ENCODE assay signal across 8 mouse cellular contexts in the genomic region with DNA sequence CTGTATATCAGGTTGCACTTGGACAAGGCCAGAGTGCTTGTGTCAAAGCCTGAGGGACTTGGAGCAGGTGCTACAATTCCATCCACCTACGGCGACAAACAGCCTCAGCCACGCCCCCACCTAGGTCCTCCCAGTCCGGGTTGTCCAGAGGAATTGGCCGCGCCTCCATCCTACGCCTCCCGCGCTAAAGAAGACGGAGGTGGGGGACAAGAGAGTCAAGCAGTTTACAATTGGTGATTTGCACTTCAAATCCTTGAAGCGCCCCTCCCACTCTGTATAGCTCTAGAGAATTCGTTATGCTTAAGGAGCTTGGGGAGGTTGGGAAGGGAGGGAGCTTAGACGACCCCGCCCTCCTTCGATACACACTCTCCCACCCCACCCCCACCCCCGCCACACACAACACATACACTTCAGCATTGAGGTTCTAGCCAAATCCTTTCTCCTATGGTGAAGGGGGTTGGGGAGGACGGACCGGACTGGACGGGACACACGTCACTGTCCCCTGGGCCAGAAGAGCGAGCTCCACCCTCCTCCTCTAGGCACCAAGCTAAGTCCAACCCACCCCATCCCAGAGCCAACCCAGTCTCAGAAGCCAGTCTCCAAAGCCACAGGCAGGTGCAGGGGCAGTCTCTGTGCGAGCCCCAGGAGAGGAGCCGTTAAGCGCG. TPM values are rescaled to one million over a fixed set of nuclear protein-coding genes. Genes with fewer than 3 reads are reported as not detected.
DNase-seq lines count a peak whose midpoint lies in the region; ATAC-seq lines count a peak whose summit lies in the region.

TSS of gene Cldn3 (plus strand) at position 582 of the 665 bp plus-strand sequence.

- no peak within 1 kb of the TSS for H3K27ac ChIP-seq in forebrain, embryonic 13.5 days
- peak within 1 kb of the TSS; percentile 90 for H3K27ac ChIP-seq in intestine, embryonic 15.5 days
- H3K27ac ChIP-seq in liver, embryonic 16.5 days (ENCODE audit: low read length), result no peak within 1 kb of the TSS
- no peak within 1 kb of the TSS for H3K27ac ChIP-seq in neural tube, embryonic 14.5 days (ENCODE audit: low read depth, low read length)

- intact Hi-C loops in heart, postnatal 25 days (cut with DNase I), result no loop called here

- H3K4me3 ChIP-seq in forebrain, embryonic 13.5 days, result peak within 1 kb of the TSS; percentile 32
- peak within 1 kb of the TSS; percentile 46 for H3K4me3 ChIP-seq in intestine, embryonic 15.5 days (replicated peaks)
- peak within 1 kb of the TSS; percentile 35 for H3K4me3 ChIP-seq in liver, embryonic 16.5 days (ENCODE audit: low read depth, low read length)
- peak within 1 kb of the TSS; percentile 22 for H3K4me3 ChIP-seq in neural tube, embryonic 14.5 days (ENCODE audit: low read depth, low read length)

- H3K4me1 ChIP-seq in forebrain, embryonic 13.5 days, result peaks cover 18% of the 10 kb centered on the region
- H3K4me1 ChIP-seq in intestine, embryonic 15.5 days (replicated peaks), result peaks cover 13% of the 10 kb centered on the region
- H3K4me1 ChIP-seq in liver, embryonic 16.5 days (ENCODE audit: control insufficient read depth, low read depth, low read length), result peaks cover 3% of the 10 kb centered on the region
- H3K4me1 ChIP-seq in neural tube, embryonic 14.5 days (ENCODE audit: control insufficient read depth, insufficient read depth, low read length), result peaks cover 5% of the 10 kb centered on the region; the same call in 1 of the 2 replicates

- H3K9me3 ChIP-seq in forebrain, embryonic 13.5 days (replicated peaks), result no peaks in the 10 kb centered on the region
- no peaks in the 10 kb centered on the region for H3K9me3 ChIP-seq in intestine, embryonic 15.5 days
- no peaks in the 10 kb centered on the region for H3K9me3 ChIP-seq in liver, embryonic 16.5 days (replicated peaks; ENCODE audit: control insufficient read depth, low read length)
- no peaks in the 10 kb centered on the region for H3K9me3 ChIP-seq in neural tube, embryonic 14.5 days (ENCODE audit: control insufficient read depth, low read length)

- peak; percentile 42 to 43 for DNase-seq in heart, adult 18-20 months
- DNase-seq in heart, postnatal 25 days (ENCODE audit: low spot score), result no peak
- no peak for DNase-seq in left cerebral cortex, adult 9 months (ENCODE audit: low spot score in 2 of 2)
- no peak for DNase-seq in layer of hippocampus, postnatal 25 days (ENCODE audit: extremely low spot score in 1 of 2, low spot score in 1 of 2)

- peak; percentile 30; the same call in 1 of the 2 replicates for ATAC-seq in forebrain, embryonic 13.5 days
- peak; percentile 91 for ATAC-seq in intestine, embryonic 15.5 days
- ATAC-seq in liver, embryonic 16.5 days (ENCODE audit: low read depth), result peak; percentile 73
- no peak for ATAC-seq in neural tube, embryonic 14.5 days (ENCODE audit: low read depth)

- H3K4me2 ChIP-seq in forebrain, embryonic 13.5 days, result peak within 1 kb of the TSS; percentile 51
- peak within 1 kb of the TSS; percentile 59 for H3K4me2 ChIP-seq in intestine, embryonic 15.5 days (replicated peaks)
- H3K4me2 ChIP-seq in liver, embryonic 16.5 days (ENCODE audit: low read depth, low read length), result peak within 1 kb of the TSS; percentile 33
- H3K4me2 ChIP-seq in neural tube, embryonic 14.5 days (ENCODE audit: low read depth, low read length), result peak within 1 kb of the TSS; percentile 32

- peaks cover 59% of the 10 kb centered on the region for H3K27me3 ChIP-seq in forebrain, embryonic 13.5 days
- H3K27me3 ChIP-seq in intestine, embryonic 15.5 days (replicated peaks), result peaks cover 36% of the 10 kb centered on the region
- peaks cover 56% of the 10 kb centered on the region for H3K27me3 ChIP-seq in liver, embryonic 16.5 days (ENCODE audit: control insufficient read depth, insufficient read depth, low read depth, low read length)
- peaks cover 32% of the 10 kb centered on the region for H3K27me3 ChIP-seq in neural tube, embryonic 14.5 days (ENCODE audit: control insufficient read depth, insufficient read depth, low read length)

- WGBS in forebrain, embryonic 13.5 days, result under 1% methylated on average over 25 of the region's 25 CpGs
- WGBS in intestine, embryonic 15.5 days, result under 1% methylated on average over 25 of the region's 25 CpGs
- WGBS in liver, embryonic 16.5 days (ENCODE audit: insufficient replicate concordance), result 2% methylated on average over 25 of the region's 25 CpGs
- 1% methylated on average over 22 of the region's 25 CpGs for WGBS in neural tube, embryonic 14.5 days

- H3K36me3 ChIP-seq in forebrain, embryonic 13.5 days (ENCODE audit: poor library complexity, severe bottlenecking), result no peaks in the 10 kb centered on the region
- H3K36me3 ChIP-seq in intestine, embryonic 15.5 days, result no peaks in the 10 kb centered on the region
- H3K36me3 ChIP-seq in liver, embryonic 16.5 days (ENCODE audit: control insufficient read depth, insufficient read depth), result no peaks in the 10 kb centered on the region
- no peaks in the 10 kb centered on the region for H3K36me3 ChIP-seq in neural tube, embryonic 14.5 days (ENCODE audit: control insufficient read depth, insufficient read depth, low read length)

- H3K9ac ChIP-seq in forebrain, embryonic 13.5 days, result peak within 1 kb of the TSS; percentile 48
- peak within 1 kb of the TSS; percentile 58 for H3K9ac ChIP-seq in intestine, embryonic 15.5 days
- no peak within 1 kb of the TSS for H3K9ac ChIP-seq in liver, embryonic 16.5 days (ENCODE audit: low read depth, low read length)
- H3K9ac ChIP-seq in neural tube, embryonic 14.5 days (replicated peaks; ENCODE audit: low read depth, low read length), result no peak within 1 kb of the TSS; the same call in 1 of the 2 replicates

RNA-seq across cellular contexts. Expression of gene Cldn3, which starts in this region (rescaled TPM):
- 1 to 10 TPM in 1 of 2 experiments, under 1 TPM in 1; 0.20 to 1.8 TPM for total RNA-seq in heart, adult 18-20 months (2021)
- not detected for total RNA-seq in heart, postnatal 25 days (2021)
- polyA plus RNA-seq in forebrain, embryonic 13.5 days (2015; fragmentation: Nextera tagmentation; extraction: Ambion mirVana), result 2.9 and 3.1 TPM in 2 replicates
- 173 and 195 TPM in 2 replicates for polyA plus RNA-seq in intestine, embryonic 15.5 days (2015; fragmentation: Nextera tagmentation; extraction: Ambion mirVana)
- 2.6 and 4.7 TPM in 2 replicates for polyA plus RNA-seq in liver, embryonic 16.5 days (2015; fragmentation: Nextera tagmentation; extraction: Ambion mirVana)
- polyA plus RNA-seq in neural tube, embryonic 14.5 days (2014; fragmentation: Nextera tagmentation; extraction: Ambion mirVana), result 0.48 and 0.57 TPM in 2 replicates
- 1 to 10 TPM in 1 of 2 experiments, under 1 TPM in 1; 0.59 to 1.2 TPM for total RNA-seq in layer of hippocampus, postnatal 25 days (2021)

Comparison
In these comparisons a context has a peak if more than half of its experiments do, and no peak if none do; other contexts are left out.
1. RNA of gene Cldn3 (polyA plus RNA-seq): 173 to 195 TPM in intestine, embryonic 15.5 days; 2.6 to 4.7 TPM in liver, embryonic 16.5 days, 2.9 to 3.1 TPM in forebrain, embryonic 13.5 days and 0.48 to 0.57 TPM in neural tube, embryonic 14.5 days; every median in the first group is over 10 times any median in the second.
2. DNase-seq: peak in heart, adult 18-20 months (2 of 2); none in heart, postnatal 25 days (single experiment), left cerebral cortex, adult 9 months (0 of 2) and layer of hippocampus, postnatal 25 days (0 of 2).
3. H3K9ac ChIP-seq: peak in forebrain, embryonic 13.5 days (single experiment) and intestine, embryonic 15.5 days (single experiment); none in liver, embryonic 16.5 days (single experiment) and neural tube, embryonic 14.5 days (single experiment).
4. Peak in every context shown above with its lines, with median percentiles within 50 percentile points of each other: H3K4me2 ChIP-seq and H3K4me3 ChIP-seq.